Mouse (Mus musculus) right cerebral cortex, adult 18-20 months (tissue): ENCODE measurements at regions not wholly inside any gene's neighbourhood (a gene's known extent, or its start where the extent isn't known, plus 50 kb on each side); places are given as distances from the start of the nearest gene placed in this dataset.

Source experiments
- DNase-seq: peaks from one replicate; pipeline ENCODE4 v3.0.0; 2022; ENCODE audit warnings: mixed read lengths

GRCm38 (mm10) chr14:109266521-109266920 is 352.6 kb upstream of the Slitrk1 start:
- DNase-seq: no peak

- no peak for DNase-seq
Observed at GRCm38 (mm10) chr14:109261990-109262389, 348.0 kb upstream of the Slitrk1 start.

- DNase-seq: peak; percentile 5
Observed at GRCm38 (mm10) chr14:109214848-109215247, 300.9 kb upstream of the Slitrk1 start.

GRCm38 (mm10) chr14:109180029-109180585 is 266.1 kb upstream of the Slitrk1 start:
- no peak for DNase-seq

GRCm38 (mm10) chr14:109176602-109177179 is 262.7 kb upstream of the Slitrk1 start:
- DNase-seq: no peak

- no peak for DNase-seq
Observed at GRCm38 (mm10) chr14:109175819-109176218, 261.9 kb upstream of the Slitrk1 start.
